Mouse (Mus musculus): ENCODE measurements at regions not wholly inside any gene's neighbourhood (a gene's known extent, or its start where the extent isn't known, plus 50 kb on each side); places are given as distances from the start of the nearest gene placed in this dataset.

- ATAC-seq (ENCODE audit: insufficient number of reproducible peaks, low FRiP score, low TSS enrichment), result no peak
Measured at GRCm38 (mm10) chr3:37903482-37903881, 179.2 kb upstream of the Gm5148 start.

DNA sequence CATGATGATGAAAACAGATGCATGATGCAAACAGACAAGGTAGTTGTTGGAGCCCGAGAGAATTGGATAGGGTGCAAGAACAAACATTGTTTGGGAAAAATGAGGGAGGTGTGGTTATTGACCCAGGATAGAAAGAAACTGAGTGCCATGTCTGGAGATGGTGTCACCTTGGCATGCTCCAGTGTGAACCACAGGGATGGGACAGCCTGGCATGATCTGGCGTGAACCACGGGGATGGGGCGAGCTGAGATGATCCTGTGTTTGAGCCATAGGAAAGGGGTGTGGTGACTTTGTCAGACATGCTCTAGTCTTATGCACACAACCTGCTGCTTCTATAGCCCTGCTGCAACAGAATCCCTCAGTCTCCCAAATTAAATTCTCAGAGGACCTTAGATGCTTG, 178.7 kb upstream of the Gm5148 start:
- ATAC-seq (ENCODE audit: insufficient number of reproducible peaks, low FRiP score, low TSS enrichment), result no peak

DNA sequence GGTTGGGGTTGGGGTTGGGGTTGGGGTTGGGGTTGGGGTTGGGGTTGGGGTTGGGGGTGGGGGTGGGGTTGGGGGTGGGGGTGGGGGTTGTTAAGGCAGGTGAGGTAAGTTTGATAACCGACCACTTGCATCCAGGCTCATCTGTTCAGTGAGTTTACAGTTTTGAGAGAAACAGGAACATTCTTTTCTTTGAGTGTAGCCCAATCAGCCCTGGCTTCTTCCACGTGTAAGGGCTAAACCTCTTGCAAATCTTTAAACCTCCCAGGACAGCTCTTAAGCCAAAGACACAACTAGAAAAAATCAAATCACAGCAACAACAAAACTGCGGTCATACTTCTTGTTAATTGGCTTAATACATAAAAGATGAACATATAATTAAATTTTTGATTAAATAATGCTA, 173.1 kb upstream of the Gm5148 start:
- ATAC-seq (ENCODE audit: insufficient number of reproducible peaks, low FRiP score, low TSS enrichment), result no peak

DNA sequence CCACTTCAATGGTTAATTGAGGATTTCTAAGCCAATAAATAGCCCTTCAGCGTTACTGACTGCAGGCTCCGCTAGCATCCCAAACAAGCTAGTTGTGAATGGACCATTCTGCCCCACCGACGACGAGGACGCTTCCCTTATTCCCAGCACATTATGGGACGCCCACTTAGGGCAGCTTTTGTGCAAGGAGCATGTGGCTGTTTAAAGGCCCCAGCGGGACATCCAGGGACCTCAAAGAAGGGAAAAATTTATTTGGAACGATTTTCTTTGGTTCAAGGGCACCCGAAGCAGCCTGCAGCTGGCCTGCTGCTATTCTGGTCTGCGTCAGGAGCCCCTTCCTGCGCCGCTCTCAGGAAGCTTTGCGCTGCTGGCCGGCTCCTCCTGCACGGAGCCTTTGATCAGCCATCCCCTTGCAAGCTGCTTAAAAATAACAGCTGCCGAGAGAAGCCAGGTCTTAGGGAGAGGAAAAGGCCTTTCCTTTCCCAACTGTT, 172.6 kb upstream of the Gm5148 start:
- ATAC-seq (ENCODE audit: insufficient number of reproducible peaks, low FRiP score, low TSS enrichment), result no peak

- ATAC-seq (ENCODE audit: insufficient number of reproducible peaks, low FRiP score, low TSS enrichment), result no peak
Measured at GRCm38 (mm10) chr3:37894599-37894998, 170.3 kb upstream of the Gm5148 start.

DNA sequence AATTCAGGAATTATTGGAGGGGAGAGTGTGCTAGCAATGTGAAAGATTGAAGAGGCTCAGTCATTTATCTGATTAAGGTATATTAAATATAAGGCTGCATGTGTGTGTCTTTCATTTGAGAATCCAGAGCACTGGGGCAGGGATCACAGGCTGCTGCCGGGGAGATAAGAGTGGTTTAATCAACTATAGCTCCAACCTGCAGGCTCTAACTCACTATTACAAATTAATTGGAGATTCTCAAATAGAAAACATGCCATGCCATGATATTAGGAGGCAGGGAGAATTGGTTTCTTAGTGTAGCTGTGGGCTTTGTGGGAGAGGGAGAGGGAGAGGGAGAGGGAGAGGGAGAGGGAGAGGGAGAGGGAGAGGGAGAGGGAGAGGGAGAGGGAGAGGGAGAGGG, 165.9 kb upstream of the Gm5148 start:
- no peak for ATAC-seq (ENCODE audit: insufficient number of reproducible peaks, low FRiP score, low TSS enrichment)

DNA sequence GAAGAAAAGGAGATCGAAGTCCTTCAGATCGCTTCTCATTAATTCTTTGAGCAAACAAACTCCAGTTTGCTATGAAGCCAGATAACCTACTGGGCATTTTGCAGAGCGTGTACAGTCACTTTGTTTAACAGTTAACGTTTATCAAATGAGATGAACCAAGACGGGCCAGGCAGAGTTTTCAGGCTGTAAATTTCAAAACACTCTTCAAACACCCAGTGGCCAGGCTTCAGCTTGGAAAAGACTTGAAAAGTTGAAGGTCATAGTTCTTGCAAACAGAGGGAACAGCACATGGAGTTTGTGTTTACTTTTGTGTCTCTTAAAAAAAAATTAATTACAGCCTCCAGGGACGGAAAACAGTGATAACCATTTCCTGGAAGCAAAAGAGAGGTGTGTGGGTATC, 164.2 kb upstream of the Gm5148 start:
- ATAC-seq (ENCODE audit: insufficient number of reproducible peaks, low FRiP score, low TSS enrichment), result no peak

GRCm38 (mm10) chr3:37887711-37888110, 163.4 kb upstream of the Gm5148 start:
- no peak for ATAC-seq (ENCODE audit: insufficient number of reproducible peaks, low FRiP score, low TSS enrichment)

GRCm38 (mm10) chr3:37886705-37887454, 162.6 kb upstream of the Gm5148 start:
- ATAC-seq (ENCODE audit: insufficient number of reproducible peaks, low FRiP score, low TSS enrichment), result no peak

DNA sequence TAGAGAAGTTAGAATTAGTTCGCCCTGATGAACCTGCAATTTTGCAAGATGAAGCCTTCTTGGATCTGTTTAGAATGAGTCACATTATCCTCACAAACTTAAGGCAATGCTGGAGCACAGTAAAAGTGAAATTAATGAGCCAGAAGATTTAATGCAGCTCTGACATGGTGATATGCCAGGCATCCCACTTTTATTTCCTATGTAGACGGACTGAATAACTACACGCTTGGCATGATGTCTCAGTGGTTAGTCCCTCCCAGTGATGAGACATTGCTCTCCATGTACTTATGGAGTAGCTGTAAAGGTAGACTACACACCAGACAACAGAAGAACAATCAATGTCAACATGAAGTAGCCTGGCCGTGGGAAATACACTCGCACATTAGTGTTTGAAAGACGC, 161.5 kb upstream of the Gm5148 start:
- no peak for ATAC-seq (ENCODE audit: insufficient number of reproducible peaks, low FRiP score, low TSS enrichment)

- ATAC-seq (ENCODE audit: insufficient number of reproducible peaks, low FRiP score, low TSS enrichment), result no peak
Measured at GRCm38 (mm10) chr3:37882417-37882816, 158.1 kb upstream of the Gm5148 start.

GRCm38 (mm10) chr3:37881016-37881415, 156.7 kb upstream of the Gm5148 start:
- no peak for ATAC-seq (ENCODE audit: insufficient number of reproducible peaks, low FRiP score, low TSS enrichment)

DNA sequence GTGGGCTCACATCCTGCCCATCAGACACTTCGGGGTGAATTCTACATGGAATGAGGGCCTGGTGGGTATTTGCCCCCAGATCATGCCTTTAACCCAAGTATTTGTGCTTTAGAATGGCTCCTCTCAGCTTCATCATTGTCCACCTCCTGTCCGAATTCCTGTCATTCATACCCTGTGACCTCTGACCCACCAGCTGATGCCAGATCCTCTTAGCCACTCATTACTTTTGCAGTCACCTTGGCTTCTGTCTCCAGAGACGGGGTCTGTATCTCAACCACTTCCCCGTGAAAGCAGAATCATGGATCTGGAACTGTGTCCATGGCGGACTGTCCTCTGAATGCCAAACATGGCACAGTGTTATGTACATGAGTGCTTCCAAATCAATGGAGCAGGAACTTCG, 154.8 kb upstream of the Gm5148 start:
- ATAC-seq (ENCODE audit: insufficient number of reproducible peaks, low FRiP score, low TSS enrichment), result no peak

DNA sequence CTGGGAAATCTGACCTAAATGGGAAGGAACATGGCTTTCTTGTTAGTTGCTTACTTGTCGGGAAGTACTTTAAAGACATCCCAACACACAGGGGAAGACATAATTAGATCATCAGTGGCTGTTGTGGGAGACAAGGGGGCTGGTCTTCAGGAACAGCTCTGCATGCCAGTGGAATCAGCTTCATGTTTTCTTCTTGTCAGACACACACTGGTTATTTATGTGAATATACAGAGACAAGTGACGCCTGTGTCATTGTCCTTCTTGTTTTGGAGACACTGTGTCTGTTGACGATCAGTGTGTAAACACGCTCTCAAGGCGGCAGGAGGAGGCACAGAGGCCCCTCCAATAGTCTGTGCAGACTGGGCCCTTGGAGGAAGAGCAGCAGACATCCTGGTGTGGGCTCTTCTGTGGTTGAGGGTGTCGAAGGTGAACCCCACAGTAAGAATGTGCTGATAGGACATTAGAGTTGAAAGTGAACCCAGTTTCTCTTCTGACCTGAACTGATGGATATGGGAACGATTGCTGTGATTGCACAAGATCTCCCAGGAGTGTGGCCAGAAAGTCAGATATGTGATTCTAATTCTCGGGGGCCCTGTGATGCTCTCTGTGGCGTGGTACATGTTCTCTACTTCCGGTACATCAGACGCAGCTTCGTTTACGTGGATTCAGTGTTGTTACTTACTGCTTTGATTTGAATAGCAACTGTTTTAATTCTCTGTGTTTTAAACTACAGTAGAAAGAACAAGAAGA, 151.9 kb upstream of the Gm5148 start:
- no peak for ATAC-seq (ENCODE audit: insufficient number of reproducible peaks, low FRiP score, low TSS enrichment)

DNA sequence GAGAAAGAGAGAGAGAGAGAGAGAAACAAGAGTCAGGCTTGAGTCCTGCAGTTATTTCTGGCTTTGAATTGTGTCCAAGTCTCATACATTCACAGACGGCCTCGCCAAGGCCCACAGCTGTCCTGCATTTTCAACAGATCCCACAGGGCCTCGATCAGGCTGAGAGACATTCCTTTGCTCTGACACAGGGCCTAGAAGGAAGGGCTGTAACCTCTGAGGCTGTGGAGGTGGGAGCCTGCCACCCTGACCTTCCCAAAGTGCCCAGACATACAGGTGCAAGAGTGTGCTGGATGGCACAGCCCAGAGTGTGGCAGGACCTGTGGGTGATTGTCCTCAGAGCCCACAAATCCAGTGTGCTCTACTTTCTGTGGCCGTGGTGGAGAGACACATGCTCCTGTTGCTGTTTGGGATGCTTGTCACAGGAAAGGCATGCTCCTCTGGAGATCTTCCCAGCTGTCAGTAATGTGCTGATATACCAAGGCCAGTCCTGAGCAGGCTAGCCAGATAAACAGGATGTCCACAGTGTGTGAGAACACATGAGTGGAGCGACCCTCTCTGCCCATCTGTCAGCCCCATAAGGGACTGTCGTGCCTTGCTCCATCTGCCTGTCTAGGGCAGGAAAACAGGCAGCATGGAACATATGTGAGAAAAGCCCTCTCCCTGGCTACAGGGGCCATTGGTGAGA, 151.2 kb upstream of the Gm5148 start:
- ATAC-seq (ENCODE audit: insufficient number of reproducible peaks, low FRiP score, low TSS enrichment), result peak; percentile 56

DNA sequence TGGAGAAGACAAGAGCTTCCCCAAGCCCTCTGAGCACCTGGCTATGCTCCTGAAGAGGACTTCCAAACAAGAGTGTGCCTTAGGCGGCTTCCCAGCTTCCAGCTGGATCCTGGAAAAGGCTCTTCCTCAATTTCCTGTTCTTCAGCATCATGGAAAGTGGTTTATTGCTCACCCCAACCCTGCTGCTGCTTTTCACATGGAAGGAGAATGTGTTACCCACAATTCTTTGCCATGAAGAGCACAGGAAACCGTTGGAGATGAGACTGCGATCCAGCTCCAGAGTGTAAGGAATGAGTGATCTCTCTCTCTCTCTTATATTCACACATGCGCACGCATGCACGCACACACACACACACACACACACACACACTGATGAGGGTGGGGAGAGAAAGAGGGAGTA, 150.6 kb upstream of the Gm5148 start:
- no peak for ATAC-seq (ENCODE audit: insufficient number of reproducible peaks, low FRiP score, low TSS enrichment)

- no peak for ATAC-seq (ENCODE audit: insufficient number of reproducible peaks, low FRiP score, low TSS enrichment)
Measured at GRCm38 (mm10) chr3:37874346-37874745, 150.1 kb upstream of the Gm5148 start.

DNA sequence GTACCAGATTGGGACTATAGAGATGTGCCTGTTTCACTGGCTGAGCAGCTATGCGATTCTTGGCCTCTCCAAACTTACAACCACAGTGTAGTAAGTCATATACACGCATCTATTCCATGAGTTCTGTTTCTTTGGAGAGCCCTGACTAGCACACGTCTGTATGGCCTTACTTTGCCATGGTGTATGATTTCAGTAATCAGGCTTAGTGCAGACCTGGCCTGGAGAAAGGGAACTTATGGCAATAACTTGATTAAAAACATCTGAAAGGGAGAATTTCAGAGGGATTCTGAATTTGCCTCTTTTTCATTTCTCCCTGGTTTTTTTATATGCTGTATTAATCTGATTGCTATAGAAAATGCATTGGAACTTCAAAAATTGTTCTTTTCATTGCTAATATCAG, 148.0 kb upstream of the Gm5148 start:
- no peak for ATAC-seq (ENCODE audit: insufficient number of reproducible peaks, low FRiP score, low TSS enrichment)

DNA sequence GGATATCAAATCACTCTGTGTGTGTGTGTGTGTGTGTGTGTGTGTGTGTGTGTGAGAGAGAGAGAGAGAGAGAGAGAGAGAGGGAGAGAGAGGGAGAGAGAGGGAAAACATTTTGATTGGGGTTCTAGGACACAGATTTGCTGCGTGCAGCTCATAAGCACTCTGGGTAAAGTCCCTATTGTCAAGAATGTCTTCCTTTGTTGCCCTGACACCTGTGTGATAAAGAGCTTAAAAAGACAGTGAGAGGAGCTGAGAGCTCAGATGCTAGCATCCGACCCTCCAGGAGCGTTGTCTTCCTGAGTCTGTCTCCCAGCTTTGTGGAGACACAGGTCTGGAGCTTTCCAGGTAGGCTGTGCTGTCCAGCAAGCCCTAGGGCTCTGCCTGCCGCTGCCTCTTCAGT, 146.8 kb upstream of the Gm5148 start:
- ATAC-seq (ENCODE audit: insufficient number of reproducible peaks, low FRiP score, low TSS enrichment), result no peak

- no peak for ATAC-seq (ENCODE audit: insufficient number of reproducible peaks, low FRiP score, low TSS enrichment)
Measured at GRCm38 (mm10) chr3:37868454-37868853, 144.2 kb upstream of the Gm5148 start.

DNA sequence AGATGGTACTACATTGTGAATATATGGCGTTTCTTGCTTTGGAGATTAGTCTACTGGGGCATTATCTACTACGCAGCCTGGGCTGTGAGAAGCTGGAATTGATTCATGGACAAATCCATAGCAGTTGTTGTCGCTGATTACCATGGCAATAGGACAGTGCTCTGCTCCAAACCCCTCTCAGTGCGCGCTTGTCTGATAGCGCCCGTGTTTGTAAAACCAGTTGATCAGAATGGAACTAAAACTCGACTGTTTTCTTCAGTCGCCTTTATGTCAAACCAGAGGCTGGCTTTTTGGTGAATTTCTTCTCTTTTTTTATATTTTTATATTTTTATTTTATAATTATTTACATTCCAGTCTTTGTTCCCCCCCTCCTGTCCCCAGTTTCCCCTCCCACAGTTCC, 138.5 kb upstream of the Gm5148 start:
- no peak for ATAC-seq (ENCODE audit: insufficient number of reproducible peaks, low FRiP score, low TSS enrichment)

All from cerebellum, adult (tissue).